Mouse (Mus musculus): ENCODE measurements around the gene Rcn1. TPM values are rescaled to one million over a fixed set of nuclear protein-coding genes. Genes with fewer than 3 reads are reported as not detected.

The Rcn1 gene
- total RNA-seq, 2 experiments from 2014 or later = 19.7 to 23.2 TPM

DNA sequence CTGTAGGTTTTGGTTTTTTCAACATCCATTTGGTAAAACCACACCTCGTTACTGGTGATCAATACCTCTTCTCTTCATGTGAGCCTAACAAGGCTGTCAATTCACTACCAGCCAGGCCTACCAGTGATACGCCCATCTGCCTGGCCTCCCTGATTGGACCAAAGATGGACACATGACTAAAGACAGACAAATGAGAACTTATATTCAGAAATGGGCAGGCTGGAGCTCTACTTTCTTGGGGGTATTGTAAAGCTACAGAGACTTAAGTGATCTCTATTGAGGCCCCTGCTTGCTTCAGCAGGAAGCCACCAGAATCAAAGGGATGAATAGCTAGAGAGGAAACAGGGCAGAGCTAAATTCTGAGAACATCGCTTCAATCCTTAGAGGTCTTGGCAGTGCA is 41.1 kb downstream of the Rcn1 start:
- no peak for DNase-seq (ENCODE audit: low spot score in 2 of 2)
- intact Hi-C loops (cut with DNase I) = no loop called here

- intact Hi-C loops (cut with DNase I) = no loop called here
- no peak for DNase-seq (ENCODE audit: low spot score in 2 of 2)
Measured at GRCm38 (mm10) chr2:105356791-105357190, 42.3 kb downstream of the Rcn1 start.

- no peak for DNase-seq (ENCODE audit: low spot score in 2 of 2)
- intact Hi-C loops (cut with DNase I) = no loop called here
Measured at GRCm38 (mm10) chr2:105348886-105349285, 50.2 kb downstream of the Rcn1 start.

DNA sequence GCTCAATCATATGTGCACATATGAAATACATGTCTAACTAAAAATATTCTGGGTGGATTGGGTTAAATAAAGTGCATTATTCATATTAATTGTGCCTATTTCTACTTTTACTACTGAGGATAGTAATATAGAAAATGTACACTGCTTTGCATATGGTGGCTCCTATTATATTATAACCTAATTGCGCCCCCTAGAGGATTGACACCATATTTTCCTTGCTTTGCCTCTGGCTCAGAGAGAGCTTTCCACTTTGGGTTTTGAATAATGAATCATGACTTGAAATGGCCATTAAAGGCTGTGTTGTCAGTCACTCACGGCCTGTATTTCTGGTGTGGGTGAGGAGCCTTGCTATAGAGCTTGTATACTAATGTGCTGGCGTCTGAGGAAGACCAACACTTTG is 59.1 kb downstream of the Rcn1 start:
- intact Hi-C loops (cut with DNase I) = no loop called here
- peak in 1 of 2 experiments; percentile 13 for DNase-seq (ENCODE audit: low spot score in 2 of 2)

GRCm38 (mm10) chr2:105337171-105337875 is 61.8 kb downstream of the Rcn1 start:
- intact Hi-C loops (cut with DNase I) = no loop called here
- no peak for DNase-seq (ENCODE audit: low spot score in 2 of 2)

GRCm38 (mm10) chr2:105336314-105337027 is 62.6 kb downstream of the Rcn1 start:
- intact Hi-C loops (cut with DNase I) = no loop called here
- DNase-seq (ENCODE audit: low spot score in 2 of 2) = no peak

Other genes starting within 250 kb of the Rcn1 start
- gene Them7, start 175.0 kb downstream of the Rcn1 start, total RNA-seq (2021) = not detected

Data from left cerebral cortex, postnatal 25 days (tissue).